Mouse (Mus musculus): ENCODE measurements around the gene Pitx2.

Pitx2 gene

GRCm38 (mm10) chr3:129199609-129200500 is at the start of gene Pitx2:
TSS of gene Pitx2 (plus strand) at chr3:129199878.
- no peak for DNase-seq (ENCODE audit: low read depth)

- DNase-seq (ENCODE audit: low read depth), result no peak
These were observed 49.7 kb upstream of the Pitx2 start for GRCm38 (mm10) chr3:129150001-129150400.

GRCm38 (mm10) chr3:129151096-129151685 is 48.5 kb upstream of the Pitx2 start:
- no peak for DNase-seq (ENCODE audit: low read depth)

GRCm38 (mm10) chr3:129158812-129159370 is 40.8 kb upstream of the Pitx2 start:
- no peak for DNase-seq (ENCODE audit: low read depth)

GRCm38 (mm10) chr3:129161333-129162035 is 38.2 kb upstream of the Pitx2 start:
- no peak for DNase-seq (ENCODE audit: low read depth)

GRCm38 (mm10) chr3:129164246-129164645 is 35.4 kb upstream of the Pitx2 start:
- DNase-seq (ENCODE audit: low read depth), result no peak

GRCm38 (mm10) chr3:129165715-129166114 is 34.0 kb upstream of the Pitx2 start:
- DNase-seq (ENCODE audit: low read depth), result no peak

- no peak for DNase-seq (ENCODE audit: low read depth)
These were observed 33.0 kb upstream of the Pitx2 start for GRCm38 (mm10) chr3:129166684-129167083.

- DNase-seq (ENCODE audit: low read depth), result no peak
These were observed 29.3 kb upstream of the Pitx2 start for GRCm38 (mm10) chr3:129170416-129170815.

GRCm38 (mm10) chr3:129171789-129172188 is 27.9 kb upstream of the Pitx2 start:
- no peak for DNase-seq (ENCODE audit: low read depth)

GRCm38 (mm10) chr3:129194436-129194835 is 5.2 kb upstream of the Pitx2 start:
- DNase-seq (ENCODE audit: low read depth), result no peak

GRCm38 (mm10) chr3:129195036-129195435 is 4.6 kb upstream of the Pitx2 start:
- no peak for DNase-seq (ENCODE audit: low read depth)

GRCm38 (mm10) chr3:129195816-129196549 is 3.7 kb upstream of the Pitx2 start:
- no peak for DNase-seq (ENCODE audit: low read depth)

GRCm38 (mm10) chr3:129196550-129196919 is 3.1 kb upstream of the Pitx2 start:
- DNase-seq (ENCODE audit: low read depth), result no peak

- DNase-seq (ENCODE audit: low read depth), result no peak
These were observed 2.6 kb upstream of the Pitx2 start for GRCm38 (mm10) chr3:129197035-129197434.

GRCm38 (mm10) chr3:129197786-129198626 is 1.7 kb upstream of the Pitx2 start:
- DNase-seq (ENCODE audit: low read depth), result no peak

GRCm38 (mm10) chr3:129198627-129198903 is 1.1 kb upstream of the Pitx2 start:
- DNase-seq (ENCODE audit: low read depth), result no peak

GRCm38 (mm10) chr3:129199160-129199608 is 494 bp upstream of the Pitx2 start:
- DNase-seq (ENCODE audit: low read depth), result no peak

- no peak for DNase-seq (ENCODE audit: low read depth)
These were observed 818 bp downstream of the Pitx2 start for GRCm38 (mm10) chr3:129200501-129200890.

- DNase-seq (ENCODE audit: low read depth), result no peak
These were observed 1.5 kb downstream of the Pitx2 start for GRCm38 (mm10) chr3:129201156-129201555.

GRCm38 (mm10) chr3:129201681-129202255 is 2.1 kb downstream of the Pitx2 start:
- DNase-seq (ENCODE audit: low read depth), result no peak

Measured in c-Kit-positive CD71-positive TER-119-negative erythroid progenitor cells, embryonic 14.5 days (primary cell).